Mouse (Mus musculus) myocyte (in vitro differentiated cells): ENCODE results near the gene Adsl. TPM values are rescaled to one million over a fixed set of nuclear protein-coding genes. Genes with fewer than 3 reads are reported as not detected.

Experiments
- H3K27me3 ChIP-seq: one replicate; pipeline ENCODE4 v1.6.1; 2011; ENCODE audit not compliant: control insufficient read depth, insufficient read depth, insufficient read length
- H3K36me3 ChIP-seq: one replicate; pipeline ENCODE4 v1.6.1; 2011; ENCODE audit not compliant: control insufficient read depth, insufficient read depth
- H3K4me2 ChIP-seq: one replicate; pipeline ENCODE4 v1.6.1; 2011; ENCODE audit warnings: low read depth, control low read depth
- H3K4me3 ChIP-seq: one replicate; pipeline ENCODE4 v1.5.1; 2011; ENCODE audit warnings: mild to moderate bottlenecking, control low read depth, moderate library complexity
- H3K79me2 ChIP-seq: one replicate; pipeline ENCODE4 v1.6.1; 2011; ENCODE audit not compliant: control insufficient read depth, insufficient read depth
- H3ac ChIP-seq: one replicate; pipeline ENCODE4 v1.6.1; 2011; ENCODE audit not compliant: control insufficient read depth, insufficient read length
- CEBPB ChIP-seq: IDR thresholded peaks from 2 replicates; pipeline ENCODE4 v1.6.1; 2011; ENCODE audit warnings: mild to moderate bottlenecking, moderate library complexity; ENCODE audit not compliant: poor library complexity, insufficient read depth, severe bottlenecking
- E2F4 ChIP-seq: IDR thresholded peaks from one replicate; pipeline ENCODE4 v1.6.1; 2011; ENCODE audit warnings: mild to moderate bottlenecking, control low read depth, moderate library complexity; ENCODE audit not compliant: insufficient read depth
- MAX ChIP-seq: IDR thresholded peaks from one replicate; pipeline ENCODE4 v1.6.1; 2011; ENCODE audit warnings: low read depth, mild to moderate bottlenecking, control low read depth
- MYOD1 ChIP-seq, 3 experiments: IDR thresholded peaks; one replicate each; pipeline ENCODE4 v1.6.1; 2011; ENCODE audit warnings: control low read depth in 2 of 3, low read depth in 2 of 3, mild to moderate bottlenecking in 2 of 3, moderate library complexity in 1 of 3; ENCODE audit not compliant: insufficient read length in 2 of 3, control insufficient read depth in 1 of 3
- MYOG ChIP-seq, 3 experiments: IDR thresholded peaks; one replicate each; pipeline ENCODE4 v1.6.1; 2011; ENCODE audit warnings: control low read depth in 2 of 3, low read depth in 2 of 3, mild to moderate bottlenecking in 2 of 3; ENCODE audit not compliant: insufficient read length in 2 of 3, control insufficient read depth in 1 of 3, insufficient read depth in 1 of 3
- POLR2A ChIP-seq: IDR thresholded peaks from one replicate; pipeline ENCODE4 v1.6.1; 2011; ENCODE audit warnings: low read depth, mild to moderate bottlenecking, control low read depth, moderate library complexity; ENCODE audit not compliant: insufficient read length
- POLR2AphosphoS2 ChIP-seq: IDR thresholded peaks from one replicate; pipeline ENCODE4 v1.6.1; 2011; ENCODE audit warnings: low read depth, control low read depth; ENCODE audit not compliant: insufficient read length
- REST ChIP-seq: IDR thresholded peaks from one replicate; pipeline ENCODE4 v1.6.1; 2011; ENCODE audit warnings: mild to moderate bottlenecking, control low read depth, moderate library complexity; ENCODE audit not compliant: insufficient read depth, insufficient read length
- SRF ChIP-seq: IDR thresholded peaks from one replicate; pipeline ENCODE4 v1.6.1; 2011; ENCODE audit warnings: low read depth; ENCODE audit not compliant: control insufficient read depth, insufficient read length
- TCF12 ChIP-seq: IDR thresholded peaks from one replicate; pipeline ENCODE4 v1.6.1; 2011; ENCODE audit warnings: mild to moderate bottlenecking, control low read depth; ENCODE audit not compliant: poor library complexity, insufficient read depth, severe bottlenecking
- TCF3 ChIP-seq: IDR thresholded peaks from one replicate; pipeline ENCODE4 v1.6.1; 2011; ENCODE audit warnings: low read depth, control low read depth; ENCODE audit not compliant: insufficient read length
- USF1 ChIP-seq: IDR thresholded peaks from one replicate; pipeline ENCODE4 v1.6.1; 2011; ENCODE audit warnings: low read depth, mild to moderate bottlenecking, control low read depth, moderate library complexity
- polyA plus RNA-seq: library from polyadenylated mRNA; unstranded; fragments of >200 nt; fragmentation: generic; extraction: Trizol; gene quantifications from one replicate; pipeline ENCODE4 v1.2.1, GENCODE M21; 2012; ENCODE audit warnings: missing spikeins

The Adsl gene
- polyA plus RNA-seq, 1 experiment = 151 TPM

DNA sequence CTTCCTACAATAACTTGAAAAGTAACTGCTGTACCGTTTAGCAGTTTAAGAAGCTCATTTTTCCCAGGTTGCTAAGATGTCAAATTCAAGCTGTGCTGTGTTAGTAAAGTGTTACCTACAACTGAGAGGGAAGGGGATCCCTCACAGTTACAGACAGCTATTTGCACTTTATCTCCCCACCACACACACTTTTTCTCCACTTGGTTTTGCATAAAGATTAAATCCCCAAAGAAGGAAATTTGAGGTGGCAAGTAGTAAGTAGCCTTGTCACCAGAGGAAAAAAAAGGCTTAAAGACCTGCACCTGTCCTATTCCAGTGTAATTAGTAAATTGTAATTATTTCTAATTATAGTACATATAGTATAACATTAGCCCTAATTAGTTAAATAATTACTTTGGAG is 48.8 kb downstream of the Adsl start:
- Histone ChIP-seq H3K79me2 (no peaks in the 10 kb centered on the region), H3K4me3 (no peak overlapping the region), H3K4me2 (no peak overlapping the region), H3ac (no peak overlapping the region), H3K27me3 (no peaks in the 10 kb centered on the region), H3K36me3 (no peaks in the 10 kb centered on the region)
- TF ChIP-seq USF1 = no peak
- TF ChIP-seq SRF = no peak
- no peak for TF ChIP-seq E2F4
- no peak for TF ChIP-seq MAX
- no peak for TF ChIP-seq MYOG (IDR thresholded peaks at IDR 0.05; ENCODE audit: control insufficient read depth in 1 of 3, insufficient read depth in 1 of 3, insufficient read length in 2 of 3, low read depth in 2 of 3)
- TF ChIP-seq REST = no peak
- TF ChIP-seq POLR2AphosphoS2 = no peak
- TF ChIP-seq POLR2A = no peak
- TF ChIP-seq TCF3 = no peak
- TF ChIP-seq MYOD1 (IDR thresholded peaks at IDR 0.05; ENCODE audit: control insufficient read depth in 1 of 3, insufficient read length in 2 of 3, low read depth in 2 of 3) = no peak
- TF ChIP-seq TCF12 = no peak
- no peak for TF ChIP-seq CEBPB

DNA sequence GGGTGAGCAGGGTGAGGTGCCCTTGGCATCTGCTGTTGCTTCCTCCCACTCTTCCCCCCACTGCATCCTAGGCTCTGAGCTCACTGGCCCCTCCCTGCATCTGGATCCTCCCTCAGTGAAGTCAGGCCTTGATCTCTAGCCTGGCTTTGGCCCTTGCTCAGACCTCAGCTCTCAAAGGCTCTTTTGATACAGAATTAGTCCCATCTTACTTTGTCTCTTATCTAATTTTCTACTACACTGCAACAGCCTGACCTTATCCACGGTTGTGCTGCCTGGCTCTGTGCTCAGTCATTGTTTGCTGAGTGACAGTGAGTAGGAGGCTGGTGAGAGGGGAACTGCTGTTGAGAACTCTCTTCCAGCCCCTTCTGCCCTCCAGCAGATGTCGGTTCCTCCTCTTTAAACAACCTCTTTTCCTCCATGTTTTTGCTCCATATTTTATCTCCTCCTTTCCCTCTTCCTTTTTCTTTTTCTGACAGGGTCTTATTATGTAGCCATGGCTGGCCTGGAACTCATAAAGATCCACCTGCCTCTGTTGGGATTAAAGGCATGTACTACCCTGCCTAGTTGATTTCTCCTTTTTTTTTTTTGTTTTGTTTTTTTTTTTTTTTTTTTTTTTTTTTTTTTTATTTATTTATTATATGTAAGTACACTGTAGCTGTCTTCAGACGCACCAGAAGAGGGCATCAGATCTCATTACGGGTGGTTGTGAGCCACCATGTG is 52.3 kb downstream of the Adsl start:
- H3K27me3 ChIP-seq = no peaks in the 10 kb centered on the region
- peaks cover 9% of the 10 kb centered on the region for H3K36me3 ChIP-seq
- TF ChIP-seq SRF (no peak), MYOD1 (IDR thresholded peaks at IDR 0.05; ENCODE audit: control insufficient read depth in 1 of 3, insufficient read length in 2 of 3, low read depth in 2 of 3) (no peak), CEBPB (no peak), MAX (no peak), POLR2AphosphoS2 (no peak), POLR2A (no peak), TCF12 (no peak), E2F4 (no peak), MYOG (IDR thresholded peaks at IDR 0.05; ENCODE audit: control insufficient read depth in 1 of 3, insufficient read depth in 1 of 3, insufficient read length in 2 of 3, low read depth in 2 of 3) (no peak), REST (no peak), TCF3 (no peak)
- no peak overlapping the region for H3K4me2 ChIP-seq
- H3ac ChIP-seq = no peak overlapping the region
- H3K79me2 ChIP-seq = no peaks in the 10 kb centered on the region
- no peak overlapping the region for H3K4me3 ChIP-seq

GRCm38 (mm10) chr15:81006127-81006735 is 57.9 kb downstream of the Adsl start:
- H3K4me3 ChIP-seq = no peak overlapping the region
- H3K27me3 ChIP-seq = no peaks in the 10 kb centered on the region
- H3K79me2 ChIP-seq = no peaks in the 10 kb centered on the region
- TF ChIP-seq TCF12 (no peak), POLR2AphosphoS2 (no peak), MYOG (IDR thresholded peaks at IDR 0.05; ENCODE audit: control insufficient read depth in 1 of 3, insufficient read depth in 1 of 3, insufficient read length in 2 of 3, low read depth in 2 of 3) (no peak), USF1 (no peak), POLR2A (no peak), TCF3 (no peak), MAX (no peak), CEBPB (no peak), SRF (no peak), E2F4 (no peak), MYOD1 (IDR thresholded peaks at IDR 0.05; ENCODE audit: control insufficient read depth in 1 of 3, insufficient read length in 2 of 3, low read depth in 2 of 3) (no peak), REST (no peak)
- peaks cover 9% of the 10 kb centered on the region for H3K36me3 ChIP-seq
- H3ac ChIP-seq = no peak overlapping the region
- no peak overlapping the region for H3K4me2 ChIP-seq

GRCm38 (mm10) chr15:81007339-81007738 is 59.0 kb downstream of the Adsl start:
- peaks cover 9% of the 10 kb centered on the region for H3K36me3 ChIP-seq
- H3K27me3 ChIP-seq = no peaks in the 10 kb centered on the region
- H3K4me2 ChIP-seq = no peak overlapping the region
- TF ChIP-seq POLR2AphosphoS2 = peak; percentile 39
- no peak for TF ChIP-seq MYOG (IDR thresholded peaks at IDR 0.05; ENCODE audit: control insufficient read depth in 1 of 3, insufficient read depth in 1 of 3, insufficient read length in 2 of 3, low read depth in 2 of 3)
- TF ChIP-seq REST = no peak
- no peak for TF ChIP-seq MYOD1 (IDR thresholded peaks at IDR 0.05; ENCODE audit: control insufficient read depth in 1 of 3, insufficient read length in 2 of 3, low read depth in 2 of 3)
- H3ac ChIP-seq = no peak overlapping the region
- H3K4me3 ChIP-seq = no peak overlapping the region
- no peaks in the 10 kb centered on the region for H3K79me2 ChIP-seq

DNA sequence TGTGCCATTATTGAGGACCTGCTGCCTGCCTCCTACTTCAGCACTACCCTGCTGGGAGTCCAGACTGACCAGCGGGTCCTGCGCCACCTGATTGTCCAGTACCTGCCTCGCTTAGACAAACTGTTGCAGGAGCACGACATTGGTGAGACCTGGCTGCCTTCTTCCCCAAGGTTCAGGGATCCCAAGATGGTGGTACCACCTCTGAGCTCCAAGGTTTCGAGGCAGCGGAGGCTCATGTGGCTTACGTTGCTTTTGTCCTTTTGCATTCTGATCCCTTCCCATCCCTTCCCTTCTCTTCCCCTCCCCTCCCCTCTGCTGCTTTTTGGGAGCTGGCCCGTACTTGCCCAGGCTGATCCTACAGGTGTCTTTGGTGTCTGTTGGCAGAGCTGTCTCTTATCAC is 59.6 kb downstream of the Adsl start:
- Histone ChIP-seq H3ac (no peak overlapping the region), H3K79me2 (no peaks in the 10 kb centered on the region), H3K36me3 (peaks cover 8% of the 10 kb centered on the region), H3K4me3 (no peak overlapping the region), H3K4me2 (no peak overlapping the region), H3K27me3 (no peaks in the 10 kb centered on the region)
- TF ChIP-seq POLR2AphosphoS2 (no peak), POLR2A (no peak), TCF3 (no peak), MYOD1 (IDR thresholded peaks at IDR 0.05; ENCODE audit: control insufficient read depth in 1 of 3, insufficient read length in 2 of 3, low read depth in 2 of 3) (no peak), CEBPB (no peak), MAX (no peak), MYOG (IDR thresholded peaks at IDR 0.05; ENCODE audit: control insufficient read depth in 1 of 3, insufficient read depth in 1 of 3, insufficient read length in 2 of 3, low read depth in 2 of 3) (no peak), SRF (no peak), E2F4 (no peak), TCF12 (no peak), USF1 (no peak), REST (no peak)
